Mouse (Mus musculus) hindbrain, embryonic 11.5 days (tissue): ENCODE measurements at regions not wholly inside any gene's neighbourhood (a gene's known extent, or its start where the extent isn't known, plus 50 kb on each side); places are given as distances from the start of the nearest gene placed in this dataset.

Experiments used
- ATAC-seq: fragments of 200-750 bp; cut with Nextera tagmentation; 2 replicates; pipeline ENCODE4 v1.8.0; 2017; ENCODE audit warnings: mild to moderate bottlenecking, moderate TSS enrichment, moderate library complexity; ENCODE audit not compliant: low FRiP score
- DNase-seq: peaks from one replicate; pipeline ENCODE4 v3.0.0-alpha.2; 2015; ENCODE audit warnings: low spot score
- H3K27ac ChIP-seq: fragments of 300-500 bp; sonication (generic); 2 replicates; pipeline ENCODE4 v1.5.1; 2014; ENCODE audit warnings: mild to moderate bottlenecking, low read depth, low read length
- H3K27me3 ChIP-seq: fragments of 300-500 bp; sonication (generic); 2 replicates; pipeline ENCODE4 v1.6.1; 2014; ENCODE audit warnings: mild to moderate bottlenecking, low read length, moderate library complexity, mixed read lengths; ENCODE audit not compliant: control insufficient read depth, insufficient read depth
- H3K36me3 ChIP-seq: fragments of 300-500 bp; sonication (generic); 2 replicates; pipeline ENCODE4 v1.6.1; 2014; ENCODE audit warnings: mild to moderate bottlenecking, low read length, moderate library complexity, mixed read lengths; ENCODE audit not compliant: control insufficient read depth, insufficient read depth
- H3K4me1 ChIP-seq: fragments of 300-500 bp; sonication (generic); replicated peaks from 2 replicates; pipeline ENCODE4 v1.6.1; 2014; ENCODE audit warnings: low read length, mixed read lengths; ENCODE audit not compliant: control insufficient read depth, insufficient read depth
- H3K4me2 ChIP-seq: fragments of 300-500 bp; sonication (generic); replicated peaks from 2 replicates; pipeline ENCODE4 v1.6.1; 2014; ENCODE audit warnings: mild to moderate bottlenecking, low read depth, low read length
- H3K4me3 ChIP-seq: fragments of 300-500 bp; sonication (generic); 2 replicates; pipeline ENCODE4 v1.5.1; 2014; ENCODE audit warnings: low read depth, low read length
- H3K9ac ChIP-seq: fragments of 300-500 bp; sonication (generic); 2 replicates; pipeline ENCODE4 v1.6.1; 2014; ENCODE audit warnings: low read depth, low read length
- H3K9me3 ChIP-seq: fragments of 300-500 bp; sonication (generic); 2 replicates; pipeline ENCODE4 v1.6.1; 2016; ENCODE audit warnings: low read length; ENCODE audit not compliant: control insufficient read depth
- WGBS: fragments of 180-500 bp; shearing (Covaris S2); extraction: QIAGEN DNeasy Blood & Tissue Kit; methylation state at CpG from one replicate; pipeline ENCODE4 v1.1.7; 2014; 5-methylcytosine and 5-hydroxymethylcytosine counted together

DNA sequence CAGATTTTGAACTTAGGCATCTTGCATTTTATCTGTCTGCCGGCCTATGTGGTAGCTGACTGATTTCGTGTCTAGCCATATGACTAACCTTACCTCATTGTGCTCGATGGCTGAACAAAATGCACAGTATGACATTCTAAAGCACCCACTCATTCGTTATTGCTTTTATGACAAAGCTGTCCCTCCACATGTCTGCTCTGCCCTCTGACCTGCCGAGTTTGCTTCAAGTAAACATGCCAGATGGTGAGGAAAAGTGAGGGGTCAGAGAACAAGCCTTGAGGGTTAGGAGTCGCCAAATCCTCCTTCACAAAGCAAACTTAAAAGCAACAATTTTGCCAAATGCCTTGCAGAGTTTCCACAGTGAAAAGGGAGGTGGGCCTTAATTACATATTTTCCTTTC, 196.0 kb upstream of the Elavl2 start:
- WGBS, result 48% methylated on average over 6 of the region's 6 CpGs
- H3K4me2 ChIP-seq, result no peak overlapping the region
- no peak overlapping the region for H3K27ac ChIP-seq
- H3K9ac ChIP-seq, result no peak overlapping the region
- H3K4me1 ChIP-seq, result no peaks in the 10 kb centered on the region
- H3K4me3 ChIP-seq, result no peak overlapping the region
- H3K27me3 ChIP-seq, result no peaks in the 10 kb centered on the region
- ATAC-seq (no peak), DNase-seq (peak; percentile 6)
- H3K36me3 ChIP-seq, result no peaks in the 10 kb centered on the region
- no peaks in the 10 kb centered on the region for H3K9me3 ChIP-seq

GRCm38 (mm10) chr4:91595766-91596165, 195.2 kb upstream of the Elavl2 start:
- no peak overlapping the region for H3K4me2 ChIP-seq
- no peaks in the 10 kb centered on the region for H3K9me3 ChIP-seq
- H3K36me3 ChIP-seq, result no peaks in the 10 kb centered on the region
- ATAC-seq (no peak), DNase-seq (peak; percentile 6)
- 53% methylated on average over 8 of the region's 8 CpGs for WGBS
- H3K27me3 ChIP-seq, result no peaks in the 10 kb centered on the region
- H3K9ac ChIP-seq, result no peak overlapping the region
- no peak overlapping the region for H3K27ac ChIP-seq
- no peaks in the 10 kb centered on the region for H3K4me1 ChIP-seq
- no peak overlapping the region for H3K4me3 ChIP-seq

DNA sequence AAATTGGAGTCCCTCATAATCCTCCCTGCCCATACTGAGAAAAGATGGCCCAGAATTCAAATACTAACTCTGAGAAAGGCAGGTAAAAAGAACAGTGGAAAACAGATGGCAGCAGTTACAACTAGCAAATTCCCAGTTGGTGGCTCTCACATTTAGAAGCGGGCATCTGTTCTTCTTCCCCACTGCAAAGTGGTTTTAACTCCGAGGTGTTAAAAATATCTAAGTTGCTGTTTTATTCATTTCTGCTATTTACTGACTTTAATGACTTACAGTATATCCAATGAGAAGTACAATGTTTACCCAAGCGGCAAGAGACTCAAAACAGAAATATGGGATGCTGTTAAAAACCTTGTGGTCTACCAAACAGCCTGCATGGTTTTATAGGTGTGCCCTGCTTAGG, 189.2 kb upstream of the Elavl2 start:
- no peak for ATAC-seq
- Histone ChIP-seq H3K9me3 (no peaks in the 10 kb centered on the region), H3K27ac (no peak overlapping the region), H3K4me3 (no peak overlapping the region), H3K4me2 (no peak overlapping the region), H3K36me3 (no peaks in the 10 kb centered on the region), H3K9ac (no peak overlapping the region), H3K4me1 (no peaks in the 10 kb centered on the region), H3K27me3 (no peaks in the 10 kb centered on the region)
- no peak for DNase-seq
- WGBS, result 86% methylated on average over 3 of the region's 3 CpGs

GRCm38 (mm10) chr4:91587541-91588059, 187.0 kb upstream of the Elavl2 start:
- no peaks in the 10 kb centered on the region for H3K9me3 ChIP-seq
- DNase-seq (no peak), ATAC-seq (peak; percentile 56)
- H3K4me1 ChIP-seq, result no peaks in the 10 kb centered on the region
- no peaks in the 10 kb centered on the region for H3K27me3 ChIP-seq
- no peak overlapping the region for H3K27ac ChIP-seq
- no peak overlapping the region for H3K4me2 ChIP-seq
- H3K9ac ChIP-seq, result no peak overlapping the region
- H3K36me3 ChIP-seq, result no peaks in the 10 kb centered on the region
- H3K4me3 ChIP-seq, result no peak overlapping the region
- 81% methylated on average over 1 of the region's 1 CpGs for WGBS

DNA sequence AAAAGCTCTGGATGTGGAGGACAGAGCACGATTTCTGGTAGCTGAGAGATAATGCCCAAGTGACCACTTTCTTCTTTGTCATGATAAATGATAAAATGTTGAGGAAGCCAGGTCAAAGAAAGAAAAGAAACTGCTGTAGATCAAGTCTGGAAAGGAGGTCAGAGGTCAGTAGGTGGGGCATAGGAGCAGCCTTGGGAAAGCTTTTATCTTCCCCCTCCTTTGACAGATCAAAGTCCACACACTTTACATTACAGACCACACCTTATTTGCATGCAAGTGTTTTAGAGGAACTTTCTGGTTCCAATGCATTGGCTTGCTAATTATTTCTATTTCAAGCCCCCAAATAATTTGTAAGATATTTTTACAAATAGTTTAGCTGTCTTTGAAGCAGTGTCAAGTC, 182.4 kb upstream of the Elavl2 start:
- Histone ChIP-seq H3K4me2 (no peak overlapping the region), H3K36me3 (no peaks in the 10 kb centered on the region), H3K27me3 (no peaks in the 10 kb centered on the region), H3K4me1 (no peaks in the 10 kb centered on the region), H3K27ac (no peak overlapping the region), H3K9ac (no peak overlapping the region), H3K9me3 (no peaks in the 10 kb centered on the region), H3K4me3 (no peak overlapping the region)
- DNase-seq (no peak), ATAC-seq (no peak)
- 71% methylated on average over 1 of the region's 1 CpGs for WGBS

- 40% methylated on average over 1 of the region's 1 CpGs for WGBS
- peak; percentile 2 for DNase-seq
Measured at GRCm38 (mm10) chr4:91557452-91557851, 156.9 kb upstream of the Elavl2 start.

DNA sequence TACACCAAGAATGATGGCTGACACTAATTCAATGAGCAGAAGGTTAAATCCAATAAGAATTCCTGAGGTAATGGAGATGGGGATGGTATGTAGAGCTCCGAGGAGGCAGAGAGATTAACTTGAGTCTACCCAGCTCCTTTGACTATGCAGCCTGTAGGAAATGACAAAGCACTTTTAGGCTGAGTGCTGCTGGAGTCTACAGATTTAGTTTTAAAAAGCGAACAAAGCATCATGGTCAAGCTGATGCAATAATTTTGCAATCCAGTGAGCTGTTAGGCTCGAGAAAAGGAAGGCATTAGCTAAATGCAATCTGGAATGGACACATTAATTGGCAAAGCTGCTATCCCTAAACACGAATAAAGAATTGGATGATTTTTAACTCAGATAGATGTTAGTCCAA, 156.4 kb upstream of the Elavl2 start:
- ATAC-seq (peak; percentile 40; the same call in 1 of the 2 replicates), DNase-seq (no peak)
- Histone ChIP-seq H3K4me1 (no peaks in the 10 kb centered on the region), H3K9ac (no peak overlapping the region), H3K4me2 (no peak overlapping the region), H3K27ac (no peak overlapping the region), H3K4me3 (no peak overlapping the region), H3K27me3 (no peaks in the 10 kb centered on the region), H3K36me3 (no peaks in the 10 kb centered on the region), H3K9me3 (no peaks in the 10 kb centered on the region)
- 66% methylated on average over 4 of the region's 4 CpGs for WGBS

More at GRCm38 (mm10) chr4:91557452-91557851, 156.9 kb upstream of the Elavl2 start:
- Histone ChIP-seq H3K27me3 (no peaks in the 10 kb centered on the region), H3K4me3 (no peak overlapping the region), H3K4me2 (no peak overlapping the region), H3K9me3 (no peaks in the 10 kb centered on the region), H3K9ac (no peak overlapping the region), H3K36me3 (no peaks in the 10 kb centered on the region), H3K27ac (no peak overlapping the region), H3K4me1 (no peaks in the 10 kb centered on the region)
- peak; percentile 78 for ATAC-seq

GRCm38 (mm10) chr4:91524367-91524766, 123.8 kb upstream of the Elavl2 start:
- no peaks in the 10 kb centered on the region for H3K27me3 ChIP-seq
- H3K4me1 ChIP-seq, result no peaks in the 10 kb centered on the region
- H3K9me3 ChIP-seq, result no peaks in the 10 kb centered on the region
- 82% methylated on average over 4 of the region's 4 CpGs for WGBS
- no peaks in the 10 kb centered on the region for H3K36me3 ChIP-seq
- H3K27ac ChIP-seq, result no peak overlapping the region
- ATAC-seq (no peak), DNase-seq (no peak)
- H3K9ac ChIP-seq, result no peak overlapping the region
- no peak overlapping the region for H3K4me3 ChIP-seq
- no peak overlapping the region for H3K4me2 ChIP-seq

DNA sequence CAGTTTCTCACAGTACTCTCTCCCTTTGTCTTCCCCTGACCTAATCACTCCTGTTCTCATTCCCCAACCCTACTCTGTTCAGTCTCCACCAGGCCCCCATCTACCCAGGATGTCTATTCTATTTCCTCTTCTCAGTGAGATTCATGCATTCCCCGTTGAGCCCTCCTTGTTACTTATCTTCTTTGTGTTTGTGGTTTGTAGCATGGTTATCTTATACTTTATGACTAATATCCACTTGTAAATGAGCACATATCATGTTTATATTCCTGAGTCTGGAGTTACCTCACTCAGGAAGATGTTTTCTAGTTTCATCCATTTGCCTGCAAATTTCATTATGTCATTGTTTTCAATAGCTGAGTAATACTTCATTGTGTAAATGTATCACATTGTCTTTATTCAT, 111.0 kb upstream of the Elavl2 start:
- DNase-seq (no peak), ATAC-seq (no peak)
- Histone ChIP-seq H3K27ac (no peak overlapping the region), H3K9ac (no peak overlapping the region), H3K27me3 (no peaks in the 10 kb centered on the region), H3K9me3 (no peaks in the 10 kb centered on the region), H3K4me1 (no peaks in the 10 kb centered on the region), H3K4me3 (no peak overlapping the region), H3K4me2 (no peak overlapping the region), H3K36me3 (no peaks in the 10 kb centered on the region)
- 84% methylated on average over 1 of the region's 1 CpGs for WGBS
